Mouse (Mus musculus) E14TG2a.4 (cell line): ENCODE measurements around the gene Plcb1.

Experiments used
- H3K27me3 ChIP-seq: 2 replicates; pipeline ENCODE4 v1.6.1; 2014; ENCODE audit warnings: low read length, control low read depth; ENCODE audit not compliant: insufficient read depth
- H3K36me3 ChIP-seq: 2 replicates; pipeline ENCODE4 v1.6.1; 2014; ENCODE audit warnings: low read length, control low read depth; ENCODE audit not compliant: insufficient read depth
- H3K4me1 ChIP-seq: replicated peaks from 2 replicates; pipeline ENCODE4 v1.6.1; 2014; ENCODE audit warnings: low read depth, low read length, control low read depth
- H3K4me3 ChIP-seq: replicated peaks from 2 replicates; pipeline ENCODE4 v1.5.1; 2014; ENCODE audit warnings: mild to moderate bottlenecking, low read length
- H3K9me3 ChIP-seq: 2 replicates; pipeline ENCODE4 v1.6.1; 2014; ENCODE audit warnings: low read length, control low read depth
- CTCF ChIP-seq: conservative IDR thresholded peaks from 2 replicates; pipeline ENCODE4 v1.5.1; 2014; ENCODE audit warnings: low read length
- NANOG ChIP-seq: IDR thresholded peaks from 2 replicates; pipeline ENCODE4 v1.6.1; 2014; ENCODE audit warnings: borderline replicate concordance, low read length, mixed read lengths
- POU5F1 ChIP-seq: IDR thresholded peaks from 2 replicates; pipeline ENCODE4 v1.6.1; 2014; ENCODE audit warnings: low read length, borderline replicate concordance

Plcb1 gene

DNA sequence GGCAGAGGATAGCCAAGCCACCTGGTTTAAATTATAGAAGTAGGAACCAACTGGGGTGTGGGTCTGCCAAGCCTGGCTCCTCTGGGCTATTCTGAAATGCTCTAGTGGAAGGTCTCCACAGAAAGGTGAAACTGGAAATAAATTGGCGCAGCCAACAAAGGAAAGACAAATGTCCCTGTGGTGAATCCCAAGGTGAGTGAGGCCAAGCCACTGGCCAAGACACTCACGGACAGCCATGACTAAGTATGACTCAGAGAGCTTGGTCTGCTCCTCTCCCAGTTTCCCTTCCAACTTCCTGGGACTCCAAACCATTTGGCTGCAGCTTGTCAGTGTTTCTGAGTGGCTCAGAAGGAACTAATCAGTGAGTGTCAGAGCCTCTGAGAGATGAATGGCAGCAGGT, 126.7 kb downstream of the Plcb1 start:
- Histone ChIP-seq H3K27me3 (no peaks in the 10 kb centered on the region), H3K36me3 (no peaks in the 10 kb centered on the region), H3K9me3 (no peaks in the 10 kb centered on the region), H3K4me3 (no peak overlapping the region), H3K4me1 (no peaks in the 10 kb centered on the region)
- no peak for TF ChIP-seq POU5F1
- TF ChIP-seq NANOG: no peak
- no peak for TF ChIP-seq CTCF

DNA sequence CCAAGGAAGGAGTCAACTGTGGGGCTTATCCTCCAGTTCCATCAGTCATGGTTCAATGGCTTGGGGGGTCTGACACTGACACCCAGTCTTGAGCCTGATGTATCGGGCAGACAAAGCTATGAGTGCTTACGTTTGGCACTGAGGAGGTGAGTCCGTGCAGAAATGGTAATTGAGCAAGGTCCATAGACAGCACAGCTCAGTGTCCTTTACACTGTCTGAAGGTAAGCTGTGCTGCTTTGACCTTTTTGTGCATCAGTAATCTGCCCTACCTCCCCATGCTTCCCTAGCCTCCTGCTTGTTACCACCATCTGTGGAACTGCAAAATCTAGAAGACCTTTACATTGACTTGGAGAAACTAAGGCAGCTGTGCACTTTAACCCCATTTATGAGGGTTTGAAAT, 127.7 kb downstream of the Plcb1 start:
- Histone ChIP-seq H3K27me3 (no peaks in the 10 kb centered on the region), H3K36me3 (no peaks in the 10 kb centered on the region), H3K9me3 (no peaks in the 10 kb centered on the region), H3K4me1 (no peaks in the 10 kb centered on the region), H3K4me3 (no peak overlapping the region)
- no peak for TF ChIP-seq NANOG
- no peak for TF ChIP-seq CTCF
- no peak for TF ChIP-seq POU5F1

GRCm38 (mm10) chr2:134914091-134914550, 128.3 kb downstream of the Plcb1 start:
- no peaks in the 10 kb centered on the region for H3K27me3 ChIP-seq

GRCm38 (mm10) chr2:134915035-134915434, 129.2 kb downstream of the Plcb1 start:
- no peak for TF ChIP-seq CTCF
- TF ChIP-seq NANOG: no peak
- TF ChIP-seq POU5F1: no peak
- H3K9me3 ChIP-seq: no peaks in the 10 kb centered on the region
- H3K36me3 ChIP-seq: no peaks in the 10 kb centered on the region
- no peak overlapping the region for H3K4me3 ChIP-seq
- H3K27me3 ChIP-seq: no peaks in the 10 kb centered on the region
- H3K4me1 ChIP-seq: no peaks in the 10 kb centered on the region

More at GRCm38 (mm10) chr2:134914091-134914550, 128.3 kb downstream of the Plcb1 start:
- TF ChIP-seq NANOG (no peak), CTCF (no peak)
- Histone ChIP-seq H3K9me3 (no peaks in the 10 kb centered on the region), H3K36me3 (no peaks in the 10 kb centered on the region), H3K4me3 (no peak overlapping the region), H3K4me1 (no peaks in the 10 kb centered on the region)

- no peaks in the 10 kb centered on the region for H3K4me1 ChIP-seq
- 0 out of 2 replicates have a peak, but pooled peaks cover 2% of the 10 kb centered on the region for H3K27me3 ChIP-seq
- TF ChIP-seq NANOG: no peak
- TF ChIP-seq CTCF: no peak
- TF ChIP-seq POU5F1: no peak
- H3K36me3 ChIP-seq: no peaks in the 10 kb centered on the region
- no peak overlapping the region for H3K4me3 ChIP-seq
- H3K9me3 ChIP-seq: no peaks in the 10 kb centered on the region
These were observed 134.9 kb downstream of the Plcb1 start for GRCm38 (mm10) chr2:134920611-134921280.

GRCm38 (mm10) chr2:134922636-134923375, 136.9 kb downstream of the Plcb1 start:
- H3K4me1 ChIP-seq: no peaks in the 10 kb centered on the region
- TF ChIP-seq NANOG (no peak), POU5F1 (no peak), CTCF (no peak)
- no peak overlapping the region for H3K4me3 ChIP-seq
- H3K9me3 ChIP-seq: no peaks in the 10 kb centered on the region
- no peaks in the 10 kb centered on the region for H3K36me3 ChIP-seq
- H3K27me3 ChIP-seq: 0 out of 2 replicates have a peak, but pooled peaks cover 2% of the 10 kb centered on the region

DNA sequence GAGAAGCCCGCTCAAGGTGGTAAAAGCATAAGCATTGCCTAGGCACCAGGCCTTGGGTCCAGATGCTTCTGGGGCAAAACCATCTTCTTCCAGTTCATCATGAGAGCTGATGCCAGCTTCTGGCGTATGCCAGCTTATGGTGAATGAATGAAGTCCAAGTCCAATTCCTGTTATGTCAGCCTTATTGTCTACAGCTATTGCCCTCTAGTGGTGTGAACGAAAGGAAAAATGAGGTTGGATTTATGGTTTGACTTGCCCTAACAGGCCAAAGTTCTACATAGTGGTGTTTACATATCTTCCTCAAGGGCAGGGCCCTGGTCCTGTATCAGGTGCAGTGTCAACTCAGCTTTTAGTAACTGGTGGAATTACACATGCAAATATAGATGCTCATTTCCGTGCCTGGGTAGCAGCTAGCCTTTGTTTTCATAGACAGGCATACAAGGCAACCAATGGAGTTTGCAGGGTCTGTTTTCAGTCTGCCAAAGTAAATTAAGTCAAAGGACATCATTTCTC, 138.3 kb downstream of the Plcb1 start:
- no peaks in the 10 kb centered on the region for H3K9me3 ChIP-seq
- no peak for TF ChIP-seq POU5F1
- TF ChIP-seq NANOG: no peak
- no peak for TF ChIP-seq CTCF
- no peaks in the 10 kb centered on the region for H3K36me3 ChIP-seq
- no peak overlapping the region for H3K4me3 ChIP-seq
- no peaks in the 10 kb centered on the region for H3K4me1 ChIP-seq
- H3K27me3 ChIP-seq: 0 out of 2 replicates have a peak, but pooled peaks cover 2% of the 10 kb centered on the region

- no peaks in the 10 kb centered on the region for H3K9me3 ChIP-seq
- no peaks in the 10 kb centered on the region for H3K36me3 ChIP-seq
- no peaks in the 10 kb centered on the region for H3K4me1 ChIP-seq
- TF ChIP-seq NANOG (no peak), POU5F1 (no peak), CTCF (no peak)
- 0 out of 2 replicates have a peak, but pooled peaks cover 2% of the 10 kb centered on the region for H3K27me3 ChIP-seq
- H3K4me3 ChIP-seq: no peak overlapping the region
These were observed 140.4 kb downstream of the Plcb1 start for GRCm38 (mm10) chr2:134926266-134926665.
